ENCODE assay signal across 13 mouse cellular contexts in the genomic region with DNA sequence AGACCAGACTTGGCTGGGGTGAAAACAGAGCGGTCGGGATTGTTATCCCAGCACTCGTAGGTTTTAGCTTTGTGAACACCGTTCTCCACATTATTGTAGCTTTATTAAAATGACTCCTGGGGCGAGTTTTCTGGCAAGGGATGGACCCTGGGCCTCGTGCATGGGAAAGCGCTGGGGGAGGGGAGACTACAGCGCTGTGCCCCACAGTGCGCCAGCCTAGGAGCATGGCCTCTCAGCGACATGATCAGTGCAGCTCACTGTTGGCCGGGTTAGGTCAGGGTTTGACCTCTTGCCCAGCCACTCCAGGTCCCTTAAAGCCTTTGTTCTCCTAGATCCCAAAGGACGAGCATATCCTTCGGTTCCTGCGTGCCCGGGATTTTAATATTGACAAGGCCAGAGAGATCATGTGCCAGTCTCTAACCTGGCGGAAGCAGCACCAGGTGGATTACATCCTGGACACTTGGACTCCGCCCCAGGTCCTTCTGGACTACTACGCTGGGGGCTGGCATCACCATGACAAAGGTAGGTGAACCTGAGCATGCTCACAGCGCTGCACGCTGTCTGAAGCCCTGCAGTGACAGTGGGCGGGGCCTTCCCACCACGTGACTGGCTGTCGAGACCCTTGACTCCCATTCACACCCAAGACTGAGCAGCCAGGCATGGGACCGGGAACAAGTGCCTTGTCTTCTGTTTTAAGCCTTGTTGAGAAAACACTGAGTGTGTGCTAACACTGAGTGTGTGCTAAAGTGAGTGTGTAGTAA. TPM values are rescaled to one million over a fixed set of nuclear protein-coding genes. Genes with fewer than 3 reads are reported as not detected.
DNase-seq lines count a peak whose midpoint lies in the region; ATAC-seq and TF ChIP-seq lines count a peak whose summit lies in the region.
"Had no signal": no experiment of that assay in that cellular context is flagged by ENCODE, and none has a peak within 500 bp of the region (broad histone marks: within the 10 kb centered on the region; RNA-seq: fewer than 3 reads in every experiment).

No protein-coding gene starts in this region.

- no peak overlapping the region for H3K9ac ChIP-seq in liver, embryonic 12.5 days
- H3K9ac ChIP-seq in liver, postnatal 0 days (replicated peaks): no peak overlapping the region
- H3K9ac ChIP-seq in kidney, embryonic 16.5 days (replicated peaks; ENCODE audit: low read length): no peak overlapping the region
- H3K9ac ChIP-seq: embryonic facial prominence, embryonic 12.5 days; forebrain, embryonic 15.5 days; limb, embryonic 13.5 days; midbrain, embryonic 13.5 days; neural tube, embryonic 13.5 days had no signal

- no peak for TF ChIP-seq CTCF in liver, postnatal 0 days (IDR thresholded peaks at IDR 0.05; ENCODE audit: low read depth)
- no peak for TF ChIP-seq CTCF in olfactory bulb, adult 2 months (IDR thresholded peaks at IDR 0.05; ENCODE audit: insufficient read depth, low read depth, low read length)

- H3K27ac ChIP-seq in liver, embryonic 12.5 days: no peak overlapping the region
- H3K27ac ChIP-seq in liver, postnatal 0 days (ENCODE audit: low read depth): no peak overlapping the region
- no peak overlapping the region for H3K27ac ChIP-seq in kidney, embryonic 16.5 days (ENCODE audit: low read length)
- peak overlapping the region; percentile 29; the same call in 1 of the 2 replicates for H3K27ac ChIP-seq in olfactory bulb, adult 2 months (ENCODE audit: insufficient read depth, low read depth, low read length)
- H3K27ac ChIP-seq: embryonic facial prominence, embryonic 12.5 days; forebrain, embryonic 15.5 days; limb, embryonic 13.5 days; midbrain, embryonic 13.5 days; neural tube, embryonic 13.5 days had no signal

- 76% methylated on average over 24 of the region's 24 CpGs for WGBS in liver, embryonic 12.5 days (ENCODE audit: insufficient replicate concordance)
- 75% methylated on average over 24 of the region's 24 CpGs for WGBS in liver, postnatal 0 days (ENCODE audit: insufficient replicate concordance)
- WGBS in kidney, embryonic 16.5 days: 67% methylated on average over 24 of the region's 24 CpGs
- 57% methylated on average over 24 of the region's 24 CpGs for WGBS in olfactory bulb, adult 2 months

- peak; percentile 80 for DNase-seq in cerebellum, adult 11-12 months
- DNase-seq in cerebellum, adult 8-10 months: no peak
- DNase-seq in liver, postnatal 0 days: no peak
- DNase-seq in urinary bladder, postnatal 25 days (ENCODE audit: low spot score): no peak

- no peaks in the 10 kb centered on the region for H3K27me3 ChIP-seq in liver, embryonic 12.5 days (replicated peaks)
- H3K27me3 ChIP-seq in liver, postnatal 0 days (ENCODE audit: insufficient read depth, low read length): no peaks in the 10 kb centered on the region
- no peaks in the 10 kb centered on the region for H3K27me3 ChIP-seq in kidney, embryonic 16.5 days (ENCODE audit: insufficient read depth, low read length)
- H3K27me3 ChIP-seq: embryonic facial prominence, embryonic 12.5 days; forebrain, embryonic 15.5 days; limb, embryonic 13.5 days; midbrain, embryonic 13.5 days; neural tube, embryonic 13.5 days had no signal

- H3K36me3 ChIP-seq in liver, embryonic 12.5 days: peaks cover 99% of the 10 kb centered on the region
- H3K36me3 ChIP-seq in liver, postnatal 0 days (replicated peaks; ENCODE audit: insufficient read depth, low read length): peaks cover 67% of the 10 kb centered on the region
- peaks cover 87% of the 10 kb centered on the region for H3K36me3 ChIP-seq in kidney, embryonic 16.5 days (ENCODE audit: insufficient read depth, low read length)

- no peaks in the 10 kb centered on the region for H3K9me3 ChIP-seq in liver, embryonic 12.5 days (replicated peaks)
- no peaks in the 10 kb centered on the region for H3K9me3 ChIP-seq in liver, postnatal 0 days (ENCODE audit: low read length)
- H3K9me3 ChIP-seq in kidney, embryonic 16.5 days (ENCODE audit: low read length): no peaks in the 10 kb centered on the region
- H3K9me3 ChIP-seq: embryonic facial prominence, embryonic 12.5 days; forebrain, embryonic 15.5 days; limb, embryonic 13.5 days; midbrain, embryonic 13.5 days; neural tube, embryonic 13.5 days had no signal

- TF ChIP-seq EP300 in liver, postnatal 0 days (IDR thresholded peaks at IDR 0.05; ENCODE audit: low read depth): no peak

- H3K4me1 ChIP-seq in liver, embryonic 12.5 days: no peaks in the 10 kb centered on the region
- H3K4me1 ChIP-seq in liver, postnatal 0 days (ENCODE audit: insufficient read depth): no peaks in the 10 kb centered on the region
- no peaks in the 10 kb centered on the region for H3K4me1 ChIP-seq in kidney, embryonic 16.5 days (ENCODE audit: insufficient read depth, low read length)
- peaks cover 62% of the 10 kb centered on the region for H3K4me1 ChIP-seq in olfactory bulb, adult 2 months (ENCODE audit: control insufficient read depth, insufficient read depth, low read length)
- H3K4me1 ChIP-seq: embryonic facial prominence, embryonic 12.5 days; forebrain, embryonic 15.5 days; neural tube, embryonic 13.5 days had no signal

- no peak overlapping the region for H3K4me2 ChIP-seq in liver, embryonic 12.5 days
- no peak overlapping the region for H3K4me2 ChIP-seq in liver, postnatal 0 days (ENCODE audit: low read depth, low read length)
- H3K4me2 ChIP-seq in kidney, embryonic 16.5 days (replicated peaks; ENCODE audit: low read depth, low read length): no peak overlapping the region
- H3K4me2 ChIP-seq: embryonic facial prominence, embryonic 12.5 days; forebrain, embryonic 15.5 days; limb, embryonic 13.5 days; midbrain, embryonic 13.5 days; neural tube, embryonic 13.5 days had no signal

- peak; percentile 27; the same call in 1 of the 2 replicates for ATAC-seq in liver, embryonic 12.5 days
- ATAC-seq in liver, postnatal 0 days: no peak
- ATAC-seq in kidney, embryonic 16.5 days (ENCODE audit: low FRiP score, low TSS enrichment): peak; percentile 66; the same call in 1 of the 2 replicates
- no peak for ATAC-seq in granulocyte monocyte progenitor cell, adult 5-6 weeks (replicated peaks; ENCODE audit: poor library complexity, severe bottlenecking)
- ATAC-seq: forebrain, embryonic 15.5 days; midbrain, embryonic 13.5 days had no signal

- no peak for TF ChIP-seq POLR2A in olfactory bulb, adult 2 months (IDR thresholded peaks at IDR 0.05; ENCODE audit: insufficient read depth, low read depth, low read length)

- no peak overlapping the region for H3K4me3 ChIP-seq in liver, embryonic 12.5 days
- H3K4me3 ChIP-seq in liver, postnatal 0 days (ENCODE audit: low read depth, low read length): no peak overlapping the region
- H3K4me3 ChIP-seq in kidney, embryonic 16.5 days (ENCODE audit: low read length): no peak overlapping the region
- H3K4me3 ChIP-seq in olfactory bulb, adult 2 months (ENCODE audit: insufficient read depth, low read depth, low read length): no peak overlapping the region
- H3K4me3 ChIP-seq: embryonic facial prominence, embryonic 12.5 days; forebrain, embryonic 15.5 days; limb, embryonic 13.5 days; midbrain, embryonic 13.5 days; neural tube, embryonic 13.5 days had no signal

RNA-seq across cellular contexts. Expression of a gene that starts 32.0 kb away (rescaled TPM):
- 26.9 and 27.5 TPM in 2 replicates for polyA plus RNA-seq in liver, embryonic 12.5 days (2016; fragmentation: Nextera tagmentation; extraction: Ambion mirVana)
- polyA plus RNA-seq in liver, postnatal 0 days (2015; fragmentation: Nextera tagmentation; extraction: Ambion mirVana): 8.2 and 9.2 TPM in 2 replicates
- polyA plus RNA-seq in kidney, embryonic 16.5 days (2015; fragmentation: Nextera tagmentation; extraction: Ambion mirVana): 91.5 and 92.9 TPM in 2 replicates
- polyA plus RNA-seq in olfactory bulb, adult 2 months (2012; ENCODE audit: insufficient read depth, insufficient read length, low replicate concordance, missing spikeins): not detected in 2 replicates
- 10.8 and 13.3 TPM in 2 replicates for total RNA-seq in granulocyte monocyte progenitor cell, adult 5-6 weeks (2014; fragmentation: Nextera tagmentation)
- total RNA-seq in granulocyte monocyte progenitor cell, adult 5-6 weeks (2017): 9.8 and 12.8 TPM in 2 replicates

RNA-seq across cellular contexts. Expression of a gene that starts 52.5 kb away (rescaled TPM):
- 69.8 and 72.0 TPM in 2 replicates for polyA plus RNA-seq in liver, embryonic 12.5 days (2016; fragmentation: Nextera tagmentation; extraction: Ambion mirVana)
- polyA plus RNA-seq in liver, postnatal 0 days (2015; fragmentation: Nextera tagmentation; extraction: Ambion mirVana): 30.8 and 34.5 TPM in 2 replicates
- 123 and 131 TPM in 2 replicates for polyA plus RNA-seq in kidney, embryonic 16.5 days (2015; fragmentation: Nextera tagmentation; extraction: Ambion mirVana)
- polyA plus RNA-seq in olfactory bulb, adult 2 months (2012; ENCODE audit: insufficient read depth, insufficient read length, low replicate concordance, missing spikeins): 157 TPM in 1 of 2 replicates, not detected in the other
- total RNA-seq in granulocyte monocyte progenitor cell, adult 5-6 weeks (2014; fragmentation: Nextera tagmentation): 139 and 145 TPM in 2 replicates
- 124 and 141 TPM in 2 replicates for total RNA-seq in granulocyte monocyte progenitor cell, adult 5-6 weeks (2017)

Comparison
In these comparisons a context has a peak if more than half of its experiments do, and no peak if none do; other contexts are left out.
1. ATAC-seq: peak in liver, embryonic 12.5 days (single experiment) and kidney, embryonic 16.5 days (single experiment); none in liver, postnatal 0 days (single experiment) and granulocyte monocyte progenitor cell, adult 5-6 weeks (single experiment).